Mouse (Mus musculus): ENCODE measurements around the gene Rft1.

GRCm38 (mm10) chr14:30644026-30644425 lies 10.1 kb upstream of the Rft1 start:
- no peak for TF ChIP-seq CTCF (conservative IDR thresholded peaks at IDR 0.05; ENCODE audit: low read length)
- TF ChIP-seq NANOG (IDR thresholded peaks at IDR 0.05; ENCODE audit: borderline replicate concordance, low read length), result no peak

Data from E14TG2a.4 (cell line).